Mouse (Mus musculus): ENCODE data around the gene Rab30. TPM values are rescaled to one million over a fixed set of nuclear protein-coding genes. Genes with fewer than 3 reads are reported as not detected.

Rab30 gene
- polyA plus RNA-seq, 1 experiment from 2014 or later, result 7.4 TPM

DNA sequence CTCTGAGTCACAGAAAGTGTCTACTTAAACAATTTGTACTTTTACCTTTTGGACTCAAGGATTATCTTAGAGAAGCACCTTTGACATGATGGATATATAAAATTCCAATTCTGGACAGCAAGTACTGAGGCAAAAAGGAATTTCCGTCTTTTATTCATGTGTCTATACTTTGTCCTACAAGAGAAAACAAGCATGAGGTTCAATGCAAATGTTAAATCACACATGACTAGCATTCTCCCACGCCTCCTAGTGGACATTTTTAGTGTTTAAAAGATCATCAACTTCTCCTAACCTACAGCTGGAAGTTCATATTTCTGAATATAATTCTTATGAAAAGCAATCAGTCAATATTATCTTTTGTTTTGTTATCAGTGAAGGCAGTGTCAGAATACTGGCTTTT is 125.1 kb downstream of the Rab30 start:
- H3K27me3 ChIP-seq (ENCODE audit: insufficient read depth, low read length), result no peaks in the 10 kb centered on the region

DNA sequence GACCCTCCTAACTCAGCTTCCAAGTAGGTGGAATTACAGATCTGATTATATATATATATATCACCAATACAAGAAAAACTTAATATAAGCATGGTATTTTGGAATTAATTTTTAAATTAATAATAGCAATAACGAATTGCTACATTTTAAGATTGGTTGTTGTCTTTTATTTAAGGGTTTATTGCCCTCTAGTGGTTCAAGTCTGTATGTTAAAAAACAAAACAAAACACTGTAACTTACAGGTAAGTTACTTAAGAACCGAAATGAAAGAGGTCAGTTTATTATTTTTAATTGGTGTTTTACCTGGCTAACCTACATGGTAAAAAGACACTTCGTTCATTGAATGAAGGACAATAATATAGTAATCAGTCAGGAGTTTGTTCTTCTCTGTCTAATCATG is 128.8 kb downstream of the Rab30 start:
- Histone ChIP-seq H3K27ac (ENCODE audit: low read length) (no peak overlapping the region), H3K27me3 (ENCODE audit: insufficient read depth, low read length) (no peaks in the 10 kb centered on the region), H3K4me1 (ENCODE audit: insufficient read depth, low read length) (peaks cover 4% of the 10 kb centered on the region), H3K9me3 (ENCODE audit: low read length) (no peaks in the 10 kb centered on the region), H3K9ac (replicated peaks; ENCODE audit: low read length) (no peak overlapping the region), H3K36me3 (ENCODE audit: insufficient read depth, low read length) (no peaks in the 10 kb centered on the region), H3K4me3 (ENCODE audit: low read length) (no peak overlapping the region), H3K4me2 (replicated peaks; ENCODE audit: low read depth, low read length) (no peak overlapping the region)
- 55% methylated on average over 3 of the region's 3 CpGs for WGBS
- no peak for ATAC-seq (ENCODE audit: low FRiP score, low TSS enrichment)

More for the DNA sequence above, 125.1 kb downstream of the Rab30 start:
- 33% methylated on average over 2 of the region's 2 CpGs for WGBS
- H3K36me3 ChIP-seq (ENCODE audit: insufficient read depth, low read length), result peaks cover 3% of the 10 kb centered on the region; the same call in 1 of the 2 replicates
- no peak overlapping the region for H3K9ac ChIP-seq (replicated peaks; ENCODE audit: low read length)
- H3K4me3 ChIP-seq (ENCODE audit: low read length), result no peak overlapping the region
- no peak overlapping the region for H3K27ac ChIP-seq (ENCODE audit: low read length)
- no peaks in the 10 kb centered on the region for H3K9me3 ChIP-seq (ENCODE audit: low read length)
- H3K4me2 ChIP-seq (replicated peaks; ENCODE audit: low read depth, low read length), result no peak overlapping the region
- no peak for ATAC-seq (ENCODE audit: low FRiP score, low TSS enrichment)
- no peaks in the 10 kb centered on the region for H3K4me1 ChIP-seq (ENCODE audit: insufficient read depth, low read length)

DNA sequence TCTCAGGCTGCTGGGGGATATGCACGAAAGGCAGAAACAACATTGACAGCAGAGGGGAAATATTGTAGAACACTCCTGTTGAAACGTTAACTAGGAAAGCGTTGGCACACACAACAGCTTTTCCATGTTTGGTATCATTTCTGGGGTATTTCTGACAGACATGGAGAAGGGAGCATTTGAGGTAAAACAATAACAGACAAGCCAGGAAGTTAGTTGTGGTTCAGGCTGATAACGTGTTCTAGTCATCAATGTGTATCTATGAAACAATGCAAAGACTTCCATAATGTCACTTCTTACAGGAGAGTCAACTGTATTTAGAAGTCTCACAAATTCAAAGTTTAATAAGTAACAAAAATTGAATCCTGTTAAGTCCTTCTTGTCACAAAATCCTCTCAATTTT is 130.2 kb downstream of the Rab30 start:
- ATAC-seq (ENCODE audit: low FRiP score, low TSS enrichment), result no peak
- Histone ChIP-seq H3K27me3 (ENCODE audit: insufficient read depth, low read length) (no peaks in the 10 kb centered on the region), H3K9ac (replicated peaks; ENCODE audit: low read length) (0 out of 2 replicates have a peak overlapping the region, but pooled peaks have one; percentile 26), H3K4me1 (ENCODE audit: insufficient read depth, low read length) (peaks cover 10% of the 10 kb centered on the region), H3K36me3 (ENCODE audit: insufficient read depth, low read length) (no peaks in the 10 kb centered on the region), H3K4me3 (ENCODE audit: low read length) (no peak overlapping the region), H3K4me2 (replicated peaks; ENCODE audit: low read depth, low read length) (no peak overlapping the region), H3K27ac (ENCODE audit: low read length) (no peak overlapping the region), H3K9me3 (ENCODE audit: low read length) (no peaks in the 10 kb centered on the region)
- 88% methylated on average over 4 of the region's 4 CpGs for WGBS

DNA sequence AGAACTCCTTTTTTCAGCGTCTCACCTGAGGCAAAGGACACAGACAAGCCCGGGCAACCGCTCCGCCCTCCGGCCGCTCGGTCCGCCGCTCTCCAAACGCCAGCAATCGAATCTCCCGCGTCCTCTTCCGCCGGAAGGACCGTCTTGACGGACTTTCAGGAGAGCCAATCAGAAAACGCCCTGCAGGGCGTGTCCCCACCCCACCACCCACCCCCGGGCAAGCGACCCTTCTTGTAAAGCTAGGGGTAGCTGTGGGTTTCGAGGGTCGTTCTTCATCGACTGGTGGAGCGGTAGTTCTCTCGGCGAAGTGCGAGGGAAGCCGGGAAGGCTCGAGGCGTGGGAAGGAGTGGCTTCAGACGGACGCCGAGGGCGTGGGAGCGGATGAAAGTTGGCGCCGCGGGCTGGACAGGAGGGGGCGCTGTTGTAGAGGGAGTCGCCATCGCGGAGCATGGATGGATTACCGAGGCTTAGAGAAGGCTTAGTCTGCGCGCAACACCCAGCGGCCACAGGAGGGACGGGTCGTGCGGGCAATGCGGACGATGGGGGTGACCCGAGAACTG is 132.8 kb downstream of the Rab30 start, which contains the start of the genes Ddias and Prcp:
TSS of gene Ddias (minus strand) at position 132 of the 560 bp plus-strand sequence.
TSS of gene Prcp (plus strand) at position 355 of the 560 bp plus-strand sequence.
- no peaks in the 10 kb centered on the region for H3K9me3 ChIP-seq (ENCODE audit: low read length)
- peak within 1 kb of the TSS; percentile 99 for H3K27ac ChIP-seq (ENCODE audit: low read length)
- no peaks in the 10 kb centered on the region for H3K36me3 ChIP-seq (ENCODE audit: insufficient read depth, low read length)
- H3K9ac ChIP-seq (replicated peaks; ENCODE audit: low read length), result peak within 1 kb of the TSS; percentile 85
- peak; percentile 88 for ATAC-seq (ENCODE audit: low FRiP score, low TSS enrichment)
- H3K4me3 ChIP-seq (ENCODE audit: low read length), result peak within 1 kb of the TSS; percentile 75
- H3K27me3 ChIP-seq (ENCODE audit: insufficient read depth, low read length), result no peaks in the 10 kb centered on the region
- peaks cover 10% of the 10 kb centered on the region for H3K4me1 ChIP-seq (ENCODE audit: insufficient read depth, low read length)
- H3K4me2 ChIP-seq (replicated peaks; ENCODE audit: low read depth, low read length), result peak within 1 kb of the TSS; percentile 58
- WGBS, result under 1% methylated on average over 52 of the region's 53 CpGs

DNA sequence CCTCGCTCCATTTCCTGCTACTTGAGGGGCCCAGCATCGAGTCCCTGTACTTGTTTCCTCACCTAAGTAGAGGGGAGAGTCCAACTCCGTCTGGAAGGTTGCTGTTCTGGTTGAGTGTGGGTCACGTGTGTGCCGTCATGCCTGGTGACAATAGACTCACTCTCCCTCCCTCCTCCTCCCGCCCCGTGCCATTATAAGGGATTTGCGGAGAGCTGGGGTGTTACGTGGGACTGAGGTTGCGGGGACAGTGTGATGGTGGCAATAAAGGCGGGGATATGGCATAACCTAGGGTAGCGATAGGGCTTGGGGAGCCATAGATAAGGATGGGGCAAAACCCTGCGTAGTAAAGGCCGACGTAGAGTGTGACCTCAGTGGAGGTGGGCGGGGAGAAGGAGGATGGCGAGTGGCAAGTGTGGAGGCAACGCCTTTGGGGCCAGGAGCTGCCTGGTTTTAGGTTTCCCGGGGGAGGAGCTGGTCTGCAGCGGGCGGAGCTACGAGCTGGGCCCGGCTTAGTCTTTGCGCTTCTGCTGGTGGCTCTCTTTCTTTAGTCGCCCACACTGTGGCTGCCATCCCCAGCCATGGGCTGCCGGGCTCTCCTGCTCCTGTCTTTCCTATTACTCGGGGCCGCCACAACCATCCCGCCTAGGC is 133.5 kb downstream of the Rab30 start:
- Histone ChIP-seq H3K27me3 (ENCODE audit: insufficient read depth, low read length) (no peaks in the 10 kb centered on the region), H3K9ac (replicated peaks; ENCODE audit: low read length) (peak overlapping the region; percentile 85), H3K4me3 (ENCODE audit: low read length) (peak overlapping the region; percentile 75), H3K4me1 (ENCODE audit: insufficient read depth, low read length) (peaks cover 10% of the 10 kb centered on the region), H3K4me2 (replicated peaks; ENCODE audit: low read depth, low read length) (peak overlapping the region; percentile 58), H3K36me3 (ENCODE audit: insufficient read depth, low read length) (no peaks in the 10 kb centered on the region), H3K27ac (ENCODE audit: low read length) (peak overlapping the region; percentile 99), H3K9me3 (ENCODE audit: low read length) (no peaks in the 10 kb centered on the region)
- 0% methylated on average over 29 of the region's 29 CpGs for WGBS
- ATAC-seq (ENCODE audit: low FRiP score, low TSS enrichment), result peak; percentile 92

DNA sequence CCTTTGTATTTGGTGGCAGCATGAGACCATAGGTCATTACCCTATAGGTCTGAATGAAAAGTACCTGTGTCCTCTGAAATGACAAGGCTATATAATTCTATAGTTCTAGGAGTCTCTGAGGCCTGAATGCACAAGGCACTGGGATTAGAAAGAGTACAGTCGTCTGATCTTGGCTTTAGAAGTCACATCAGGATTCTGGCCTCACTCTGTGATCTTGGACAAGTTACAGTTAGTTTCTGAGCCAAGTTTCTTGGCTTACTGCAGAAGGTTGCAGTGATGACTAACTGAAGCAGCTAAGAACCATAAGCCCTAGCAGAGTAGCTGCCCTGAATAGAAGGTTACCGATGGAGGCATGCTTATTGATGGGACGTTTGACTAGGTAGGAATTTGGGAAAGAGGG is 134.7 kb downstream of the Rab30 start:
- no peaks in the 10 kb centered on the region for H3K9me3 ChIP-seq (ENCODE audit: low read length)
- H3K4me1 ChIP-seq (ENCODE audit: insufficient read depth, low read length), result peaks cover 10% of the 10 kb centered on the region
- H3K36me3 ChIP-seq (ENCODE audit: insufficient read depth, low read length), result no peaks in the 10 kb centered on the region
- 23% methylated on average over 3 of the region's 3 CpGs for WGBS
- H3K9ac ChIP-seq (replicated peaks; ENCODE audit: low read length), result peak overlapping the region; percentile 13; the same call in 1 of the 2 replicates
- peak overlapping the region; percentile 75 for H3K4me3 ChIP-seq (ENCODE audit: low read length)
- H3K27ac ChIP-seq (ENCODE audit: low read length), result peak overlapping the region; percentile 41
- no peaks in the 10 kb centered on the region for H3K27me3 ChIP-seq (ENCODE audit: insufficient read depth, low read length)
- ATAC-seq (ENCODE audit: low FRiP score, low TSS enrichment), result no peak
- peak overlapping the region; percentile 58 for H3K4me2 ChIP-seq (replicated peaks; ENCODE audit: low read depth, low read length)

DNA sequence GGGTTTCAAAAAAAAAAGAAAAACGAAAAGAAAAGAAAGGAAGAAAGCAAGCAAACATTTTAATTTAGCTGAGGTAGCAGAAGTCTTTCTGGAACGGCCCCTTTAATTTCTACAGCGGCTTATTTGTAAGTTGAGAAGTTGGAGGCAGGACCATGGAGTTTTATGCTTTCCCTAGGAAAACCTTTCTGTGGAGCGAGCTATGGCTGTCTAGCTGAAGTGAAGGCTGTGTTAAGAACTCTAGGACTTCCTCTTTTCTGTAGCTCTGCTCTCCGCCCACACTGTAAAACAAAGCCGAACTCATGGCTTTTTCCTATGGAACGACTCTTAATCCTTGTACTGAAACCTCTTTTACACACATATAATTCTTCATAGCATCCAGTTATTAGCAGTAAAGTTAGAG is 135.1 kb downstream of the Rab30 start:
- H3K27me3 ChIP-seq (ENCODE audit: insufficient read depth, low read length), result no peaks in the 10 kb centered on the region
- peak overlapping the region; percentile 91 for H3K27ac ChIP-seq (ENCODE audit: low read length)
- WGBS, result 7% methylated on average over 7 of the region's 7 CpGs
- H3K4me1 ChIP-seq (ENCODE audit: insufficient read depth, low read length), result peaks cover 10% of the 10 kb centered on the region
- no peaks in the 10 kb centered on the region for H3K36me3 ChIP-seq (ENCODE audit: insufficient read depth, low read length)
- ATAC-seq (ENCODE audit: low FRiP score, low TSS enrichment), result no peak
- peak overlapping the region; percentile 63 for H3K9ac ChIP-seq (replicated peaks; ENCODE audit: low read length)
- H3K4me2 ChIP-seq (replicated peaks; ENCODE audit: low read depth, low read length), result peak overlapping the region; percentile 58
- no peaks in the 10 kb centered on the region for H3K9me3 ChIP-seq (ENCODE audit: low read length)
- peak overlapping the region; percentile 75 for H3K4me3 ChIP-seq (ENCODE audit: low read length)

DNA sequence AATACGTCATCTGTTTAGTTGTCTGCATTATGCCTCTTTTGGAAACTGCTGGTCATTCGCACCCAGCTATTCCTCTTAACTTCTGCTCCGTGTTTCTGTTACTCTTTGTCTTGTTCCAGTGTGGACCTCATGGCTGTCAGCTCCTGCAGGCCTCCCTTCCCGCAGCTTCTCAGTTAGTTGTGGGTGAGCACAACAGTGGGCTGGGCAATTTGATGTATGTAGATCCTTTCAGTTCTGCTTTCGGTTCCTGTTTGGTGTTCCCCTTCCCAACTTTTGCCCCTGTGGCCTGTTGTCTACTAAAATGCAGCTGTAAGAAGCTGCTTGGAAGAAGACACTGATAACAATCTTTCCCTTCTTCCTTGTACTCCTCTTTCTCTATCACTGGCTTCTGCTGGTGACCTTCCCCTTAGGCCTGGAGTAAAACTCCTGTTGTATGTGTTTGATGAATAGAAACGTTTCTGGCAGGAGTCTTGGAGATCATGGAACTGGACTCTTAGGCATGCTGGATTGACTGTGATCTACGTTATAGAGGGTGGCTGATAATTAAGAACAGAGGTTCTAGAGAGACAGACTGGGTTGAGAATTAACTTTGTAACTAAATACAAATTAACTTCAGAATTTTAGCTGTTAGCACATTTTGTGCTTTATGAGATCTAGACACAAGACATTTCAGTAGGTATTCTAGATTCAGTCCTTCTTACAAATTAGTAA is 137.3 kb downstream of the Rab30 start:
- Histone ChIP-seq H3K4me1 (ENCODE audit: insufficient read depth, low read length) (peaks cover 7% of the 10 kb centered on the region), H3K36me3 (ENCODE audit: insufficient read depth, low read length) (no peaks in the 10 kb centered on the region), H3K9ac (replicated peaks; ENCODE audit: low read length) (no peak overlapping the region), H3K9me3 (ENCODE audit: low read length) (no peaks in the 10 kb centered on the region), H3K4me2 (replicated peaks; ENCODE audit: low read depth, low read length) (no peak overlapping the region), H3K4me3 (ENCODE audit: low read length) (no peak overlapping the region), H3K27ac (ENCODE audit: low read length) (no peak overlapping the region), H3K27me3 (ENCODE audit: insufficient read depth, low read length) (no peaks in the 10 kb centered on the region)
- ATAC-seq (ENCODE audit: low FRiP score, low TSS enrichment), result no peak
- 77% methylated on average over 7 of the region's 7 CpGs for WGBS

DNA sequence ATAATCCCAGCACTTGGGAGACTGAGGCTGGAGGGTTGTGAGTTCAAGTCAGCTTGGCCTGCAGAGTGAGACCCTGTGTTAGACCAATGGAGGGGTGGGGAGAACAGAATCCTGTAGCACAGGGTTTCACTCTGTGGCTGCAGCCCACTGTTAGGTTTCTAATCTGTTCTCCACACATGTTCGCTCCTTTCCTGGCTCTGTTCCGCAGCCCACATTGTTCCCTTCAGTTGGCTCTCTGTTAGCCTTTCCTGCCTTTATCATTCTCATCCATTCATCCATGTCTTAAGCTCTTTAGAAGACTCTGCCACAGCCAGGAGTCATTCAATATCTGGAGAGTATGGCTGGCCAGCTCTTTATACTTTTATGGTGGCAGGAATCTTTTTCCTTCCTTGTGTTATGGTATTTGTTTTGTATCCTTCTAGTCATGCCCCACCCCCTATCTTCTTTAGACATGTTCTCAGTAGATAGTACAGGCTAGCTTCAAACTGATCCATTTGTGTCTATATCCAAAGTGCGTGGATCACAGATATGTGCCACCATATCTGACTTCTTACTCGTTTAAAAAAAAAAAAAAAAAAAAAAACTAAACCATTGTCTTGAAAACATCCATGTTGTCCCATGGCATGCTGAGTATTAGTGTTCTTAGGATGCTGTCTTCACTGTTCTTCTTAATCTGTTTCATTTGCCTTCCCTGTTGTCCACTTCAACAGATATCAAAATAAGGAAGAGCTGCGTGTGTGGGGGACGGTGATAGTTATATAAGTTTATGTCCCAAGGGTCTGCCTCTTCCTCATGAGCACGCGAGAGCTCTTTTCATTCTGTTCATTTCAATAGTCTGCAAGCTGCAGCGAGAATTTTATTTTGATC is 142.7 kb downstream of the Rab30 start:
- H3K27ac ChIP-seq (ENCODE audit: low read length), result no peak overlapping the region
- no peak overlapping the region for H3K9ac ChIP-seq (replicated peaks; ENCODE audit: low read length)
- H3K4me2 ChIP-seq (replicated peaks; ENCODE audit: low read depth, low read length), result no peak overlapping the region
- H3K27me3 ChIP-seq (ENCODE audit: insufficient read depth, low read length), result no peaks in the 10 kb centered on the region
- no peaks in the 10 kb centered on the region for H3K9me3 ChIP-seq (ENCODE audit: low read length)
- no peak for ATAC-seq (ENCODE audit: low FRiP score, low TSS enrichment)
- no peaks in the 10 kb centered on the region for H3K36me3 ChIP-seq (ENCODE audit: insufficient read depth, low read length)
- no peak overlapping the region for H3K4me3 ChIP-seq (ENCODE audit: low read length)
- 91% methylated on average over 9 of the region's 9 CpGs for WGBS
- H3K4me1 ChIP-seq (ENCODE audit: insufficient read depth, low read length), result no peaks in the 10 kb centered on the region

All from kidney, embryonic 16.5 days (tissue).